Mouse (Mus musculus): ENCODE measurements around the gene Dhx8. TPM values are rescaled to one million over a fixed set of nuclear protein-coding genes. Genes with fewer than 3 reads are reported as not detected.

Dhx8 gene
- polyA plus RNA-seq, 1 experiment, result 37.6 TPM

DNA sequence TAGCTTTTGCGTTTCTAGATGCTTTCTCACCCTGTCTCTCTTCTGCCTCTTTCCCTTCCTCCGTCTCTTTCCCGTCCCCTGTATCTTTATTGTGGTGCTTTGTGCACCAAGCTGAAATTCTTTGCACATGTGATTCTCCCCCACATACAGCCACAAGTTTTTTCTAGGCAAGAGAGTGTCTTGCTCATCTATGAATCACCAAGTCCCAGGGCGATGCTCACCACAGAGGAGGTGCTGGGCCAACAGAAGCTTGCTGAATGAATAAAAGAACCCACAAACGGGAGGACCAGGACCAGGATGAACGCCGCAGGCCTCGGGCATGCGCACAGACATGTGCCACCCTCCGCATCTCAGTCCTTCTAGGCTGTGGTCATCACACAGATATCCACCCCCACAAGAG lies 74.5 kb downstream of the Dhx8 start:
- Histone ChIP-seq H3K9me3 (replicated peaks; ENCODE audit: control insufficient read depth, insufficient read depth, low read length, poor library complexity, severe bottlenecking) (no peaks in the 10 kb centered on the region), H3K9ac (ENCODE audit: low read depth, poor library complexity, severe bottlenecking) (no peak overlapping the region), H3K27ac (ENCODE audit: insufficient read depth, low read length) (no peak overlapping the region), H3K27me3 (ENCODE audit: control insufficient read depth, insufficient read depth, low read length, poor library complexity, severe bottlenecking) (no peaks in the 10 kb centered on the region), H3K4me3 (ENCODE audit: low read depth, low read length) (no peak overlapping the region), H3K36me3 (ENCODE audit: control insufficient read depth, insufficient read depth, low read length, poor library complexity, severe bottlenecking) (no peaks in the 10 kb centered on the region), H3K4me1 (ENCODE audit: control insufficient read depth, insufficient read depth, low read length) (no peaks in the 10 kb centered on the region)
- TF ChIP-seq CTCF (IDR thresholded peaks at IDR 0.05; ENCODE audit: low read depth, low read length), result no peak
- TF ChIP-seq POLR2A (IDR thresholded peaks at IDR 0.05; ENCODE audit: insufficient read depth, low read length), result no peak
- no peak for TF ChIP-seq EP300 (IDR thresholded peaks at IDR 0.05; ENCODE audit: insufficient read depth, low read depth, low read length)

DNA sequence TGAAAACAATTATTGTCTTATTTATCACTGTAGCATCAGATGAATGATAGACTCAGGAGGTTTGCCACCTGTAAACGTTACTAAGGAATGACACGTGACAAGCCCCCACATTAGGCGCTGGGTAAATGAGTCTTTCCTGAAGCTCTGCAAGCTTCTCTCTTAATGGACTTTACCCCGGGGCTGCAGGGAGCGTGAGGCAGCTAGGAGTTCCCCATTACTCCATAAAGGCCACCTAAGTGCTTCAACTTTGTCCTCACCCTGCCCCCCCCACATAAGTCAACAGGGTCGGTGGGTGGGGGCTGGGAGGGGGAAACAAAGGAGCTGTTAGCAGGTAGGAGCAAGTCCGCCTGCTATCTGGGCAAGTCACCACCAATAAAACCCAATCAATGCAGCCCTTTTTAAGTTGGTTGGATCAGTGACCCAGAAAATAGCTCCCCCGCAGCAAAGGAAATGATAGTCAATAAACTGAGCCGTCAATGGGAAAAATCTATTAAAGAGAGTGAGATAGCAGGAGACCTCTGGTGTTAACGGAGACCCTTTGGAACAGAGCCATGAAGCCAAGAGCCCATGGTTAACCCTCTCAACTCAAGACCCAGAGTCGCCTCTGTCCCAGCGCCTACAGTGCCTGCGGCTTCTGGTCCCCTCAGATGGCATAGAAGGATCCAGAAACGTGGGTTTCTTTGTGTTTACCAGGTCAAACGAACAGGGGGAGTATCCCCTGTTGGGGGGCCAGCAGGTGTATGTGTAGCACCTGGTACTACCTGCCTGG lies 76.5 kb downstream of the Dhx8 start:
- Histone ChIP-seq H3K27ac (ENCODE audit: insufficient read depth, low read length) (no peak overlapping the region), H3K4me3 (ENCODE audit: low read depth, low read length) (no peak overlapping the region), H3K27me3 (ENCODE audit: control insufficient read depth, insufficient read depth, low read length, poor library complexity, severe bottlenecking) (no peaks in the 10 kb centered on the region), H3K36me3 (ENCODE audit: control insufficient read depth, insufficient read depth, low read length, poor library complexity, severe bottlenecking) (no peaks in the 10 kb centered on the region), H3K9ac (ENCODE audit: low read depth, poor library complexity, severe bottlenecking) (no peak overlapping the region), H3K9me3 (replicated peaks; ENCODE audit: control insufficient read depth, insufficient read depth, low read length, poor library complexity, severe bottlenecking) (no peaks in the 10 kb centered on the region), H3K4me1 (ENCODE audit: control insufficient read depth, insufficient read depth, low read length) (no peaks in the 10 kb centered on the region)
- TF ChIP-seq EP300 (IDR thresholded peaks at IDR 0.05; ENCODE audit: insufficient read depth, low read depth, low read length) (no peak), CTCF (IDR thresholded peaks at IDR 0.05; ENCODE audit: low read depth, low read length) (no peak), POLR2A (IDR thresholded peaks at IDR 0.05; ENCODE audit: insufficient read depth, low read length) (no peak)

DNA sequence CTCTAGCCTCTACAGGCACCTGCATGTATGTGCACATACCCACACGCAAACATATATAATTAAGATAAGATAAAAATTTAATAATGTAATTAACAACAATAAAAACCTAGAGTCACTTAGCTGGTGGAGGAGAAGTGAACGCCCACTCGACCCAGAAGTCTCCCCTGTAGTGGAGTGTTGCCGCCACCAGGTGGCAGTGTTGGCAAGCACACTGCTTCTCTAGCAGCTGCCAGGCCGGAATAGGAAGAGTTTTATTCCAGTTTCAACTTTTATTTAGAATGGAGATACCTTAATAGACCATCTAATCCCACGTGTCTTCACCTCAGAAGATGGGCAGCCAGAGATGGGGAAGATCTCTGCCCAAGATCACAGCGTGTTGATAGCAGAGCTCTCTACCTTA lies 80.5 kb downstream of the Dhx8 start:
- H3K9ac ChIP-seq (ENCODE audit: low read depth, poor library complexity, severe bottlenecking), result no peak overlapping the region
- no peak overlapping the region for H3K27ac ChIP-seq (ENCODE audit: insufficient read depth, low read length)

DNA sequence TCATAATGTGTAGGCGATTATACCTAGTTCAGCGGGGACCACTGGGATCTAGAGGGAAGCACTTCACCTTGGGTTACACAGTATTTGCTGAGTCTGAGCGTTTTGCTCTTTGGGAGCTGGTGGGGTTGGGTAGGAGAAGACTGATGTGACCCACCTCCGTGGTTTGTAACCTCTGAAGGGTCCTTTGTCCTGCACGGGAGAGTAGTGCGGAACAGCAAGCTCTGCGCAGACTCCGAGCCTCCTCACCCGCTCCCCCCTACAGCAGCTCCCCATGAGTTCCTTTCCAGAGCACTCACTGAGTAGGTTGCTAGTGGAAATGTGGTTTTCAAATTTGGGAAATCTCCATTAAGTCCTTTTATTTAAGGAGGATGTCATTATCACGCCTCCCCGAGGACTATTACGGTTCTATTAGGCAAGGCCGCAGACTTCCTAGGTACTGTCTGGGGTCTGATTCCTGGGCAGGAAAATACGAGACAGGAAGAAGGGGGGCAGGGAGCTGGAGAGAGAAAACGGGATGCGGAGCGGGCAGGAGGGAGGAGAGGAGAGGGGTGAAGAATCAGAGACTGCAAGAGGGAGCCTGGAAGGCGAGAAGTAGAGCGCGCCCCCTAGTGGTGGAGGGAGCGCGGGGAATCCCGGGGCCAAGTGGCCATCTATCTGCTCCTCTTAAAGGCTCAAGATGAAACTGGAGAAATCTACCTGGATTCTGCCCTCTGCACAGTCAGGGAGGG lies 81.8 kb downstream of the Dhx8 start:
- Histone ChIP-seq H3K4me1 (ENCODE audit: control insufficient read depth, insufficient read depth, low read length) (no peaks in the 10 kb centered on the region), H3K9me3 (replicated peaks; ENCODE audit: control insufficient read depth, insufficient read depth, low read length, poor library complexity, severe bottlenecking) (no peaks in the 10 kb centered on the region), H3K9ac (ENCODE audit: low read depth, poor library complexity, severe bottlenecking) (peak overlapping the region; percentile 6; the same call in 1 of the 2 replicates), H3K27ac (ENCODE audit: insufficient read depth, low read length) (no peak overlapping the region), H3K36me3 (ENCODE audit: control insufficient read depth, insufficient read depth, low read length, poor library complexity, severe bottlenecking) (no peaks in the 10 kb centered on the region), H3K27me3 (ENCODE audit: control insufficient read depth, insufficient read depth, low read length, poor library complexity, severe bottlenecking) (no peaks in the 10 kb centered on the region), H3K4me3 (ENCODE audit: low read depth, low read length) (peak overlapping the region; percentile 42)
- TF ChIP-seq POLR2A (IDR thresholded peaks at IDR 0.05; ENCODE audit: insufficient read depth, low read length) (no peak), CTCF (IDR thresholded peaks at IDR 0.05; ENCODE audit: low read depth, low read length) (peak; percentile 96)

More for the DNA sequence above, 80.5 kb downstream of the Dhx8 start:
- Histone ChIP-seq H3K9me3 (replicated peaks; ENCODE audit: control insufficient read depth, insufficient read depth, low read length, poor library complexity, severe bottlenecking) (no peaks in the 10 kb centered on the region), H3K4me1 (ENCODE audit: control insufficient read depth, insufficient read depth, low read length) (no peaks in the 10 kb centered on the region), H3K4me3 (ENCODE audit: low read depth, low read length) (no peak overlapping the region), H3K36me3 (ENCODE audit: control insufficient read depth, insufficient read depth, low read length, poor library complexity, severe bottlenecking) (no peaks in the 10 kb centered on the region), H3K27me3 (ENCODE audit: control insufficient read depth, insufficient read depth, low read length, poor library complexity, severe bottlenecking) (no peaks in the 10 kb centered on the region)
- TF ChIP-seq EP300 (IDR thresholded peaks at IDR 0.05; ENCODE audit: insufficient read depth, low read depth, low read length) (no peak), POLR2A (IDR thresholded peaks at IDR 0.05; ENCODE audit: insufficient read depth, low read length) (no peak), CTCF (IDR thresholded peaks at IDR 0.05; ENCODE audit: low read depth, low read length) (peak; percentile 92)

DNA sequence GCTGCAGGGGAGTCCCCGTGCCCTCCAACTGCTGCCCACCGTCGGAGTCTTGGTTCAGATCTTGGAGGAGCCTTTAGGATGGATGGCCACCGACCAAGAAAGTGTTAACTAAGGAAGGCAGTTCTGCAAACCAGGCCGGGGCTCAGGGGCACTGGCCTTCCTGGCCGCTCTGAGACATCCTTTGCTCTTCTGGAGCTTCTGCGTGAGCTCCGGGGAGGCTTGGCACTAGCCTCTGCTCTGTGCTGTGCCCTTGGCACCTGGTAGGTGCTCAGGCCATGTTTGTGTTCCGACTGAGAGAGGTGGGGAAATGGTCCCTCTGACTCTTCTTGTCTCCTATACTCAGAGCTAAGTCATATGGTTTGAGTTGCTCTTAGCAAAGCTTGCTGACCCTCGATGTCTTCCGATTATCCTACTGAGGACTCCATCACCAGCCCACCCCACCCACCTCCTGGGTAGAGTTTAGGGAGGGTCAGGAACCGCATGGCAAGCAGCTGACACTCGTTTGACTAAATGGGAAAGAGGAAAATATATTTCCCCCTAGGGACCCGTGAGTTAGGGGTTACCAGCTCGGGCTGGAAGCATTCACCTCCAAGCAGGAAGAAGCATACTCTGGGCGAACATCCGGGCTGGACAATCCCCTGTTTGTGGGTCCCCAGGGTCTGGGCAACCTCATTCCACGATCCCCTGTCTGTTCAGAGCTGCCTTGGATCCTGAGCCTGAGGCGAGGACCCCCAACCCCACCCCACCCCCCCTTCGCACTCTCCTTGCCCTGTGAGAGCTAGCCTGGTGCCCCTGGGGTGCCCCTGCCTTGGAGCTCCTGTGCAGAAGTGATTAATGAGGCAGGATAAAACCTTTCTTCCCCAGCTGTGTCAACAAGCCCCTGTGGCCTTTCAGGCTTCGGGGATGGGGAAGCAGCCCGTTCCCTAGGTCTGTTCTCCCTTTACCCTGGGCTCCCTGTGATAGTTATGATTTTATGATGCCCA lies 82.7 kb downstream of the Dhx8 start:
- no peak overlapping the region for H3K4me3 ChIP-seq (ENCODE audit: low read depth, low read length)
- peak overlapping the region; percentile 6; the same call in 1 of the 2 replicates for H3K9ac ChIP-seq (ENCODE audit: low read depth, poor library complexity, severe bottlenecking)
- no peak for TF ChIP-seq EP300 (IDR thresholded peaks at IDR 0.05; ENCODE audit: insufficient read depth, low read depth, low read length)
- TF ChIP-seq CTCF (IDR thresholded peaks at IDR 0.05; ENCODE audit: low read depth, low read length), result no peak
- no peak for TF ChIP-seq POLR2A (IDR thresholded peaks at IDR 0.05; ENCODE audit: insufficient read depth, low read length)
- H3K27me3 ChIP-seq (ENCODE audit: control insufficient read depth, insufficient read depth, low read length, poor library complexity, severe bottlenecking), result no peaks in the 10 kb centered on the region
- no peaks in the 10 kb centered on the region for H3K36me3 ChIP-seq (ENCODE audit: control insufficient read depth, insufficient read depth, low read length, poor library complexity, severe bottlenecking)
- H3K27ac ChIP-seq (ENCODE audit: insufficient read depth, low read length), result no peak overlapping the region
- peaks cover 1% of the 10 kb centered on the region for H3K4me1 ChIP-seq (ENCODE audit: control insufficient read depth, insufficient read depth, low read length)
- H3K9me3 ChIP-seq (replicated peaks; ENCODE audit: control insufficient read depth, insufficient read depth, low read length, poor library complexity, severe bottlenecking), result no peaks in the 10 kb centered on the region

Other genes with a start within 250 kb of the Dhx8 start
- 62.4 and 68.2 TPM in 2 replicates for gene Brca1, start 181.0 kb upstream of the Dhx8 start, polyA plus RNA-seq (2011; ENCODE audit: insufficient read depth, insufficient read length, low read depth, missing spikeins)
- gene Nbr1, start 180.8 kb upstream of the Dhx8 start, polyA plus RNA-seq (2011; ENCODE audit: insufficient read depth, insufficient read length, low read depth, missing spikeins), result 245 and 262 TPM in 2 replicates
- 5.8 and 9.2 TPM in 2 replicates for gene Tmem106a, start 150.7 kb upstream of the Dhx8 start, polyA plus RNA-seq (2011; ENCODE audit: insufficient read depth, insufficient read length, low read depth, missing spikeins)
- not detected in 2 replicates for gene Gm11634, start 133.7 kb upstream of the Dhx8 start, polyA plus RNA-seq (2011; ENCODE audit: insufficient read depth, insufficient read length, low read depth, missing spikeins)
- gene Rdm1, start 105.7 kb upstream of the Dhx8 start, polyA plus RNA-seq (2011; ENCODE audit: insufficient read depth, insufficient read length, low read depth, missing spikeins), result 57.4 and 64.0 TPM in 2 replicates
- 5.1 and 5.3 TPM in 2 replicates for gene Arl4d, start 67.4 kb upstream of the Dhx8 start, polyA plus RNA-seq (2011; ENCODE audit: insufficient read depth, insufficient read length, low read depth, missing spikeins)
- gene Etv4, start 52.5 kb downstream of the Dhx8 start, polyA plus RNA-seq (2011; ENCODE audit: insufficient read depth, insufficient read length, low read depth, missing spikeins), result 28.9 and 30.3 TPM in 2 replicates
- 0.70 TPM in 1 of 2 replicates, not detected in the other for gene Meox1, start 161.5 kb downstream of the Dhx8 start, polyA plus RNA-seq (2011; ENCODE audit: insufficient read depth, insufficient read length, low read depth, missing spikeins)
- gene Sost, start 234.1 kb downstream of the Dhx8 start, polyA plus RNA-seq (2011; ENCODE audit: insufficient read depth, insufficient read length, low read depth, missing spikeins), result not detected in 2 replicates